Mouse (Mus musculus) adrenal gland, adult 8-10 months (tissue): ENCODE data around the gene Abhd5. TPM values are rescaled to one million over a fixed set of nuclear protein-coding genes. Genes with fewer than 3 reads are reported as not detected.
"Not testable (repeated sequence)": the region's sequence is repeated elsewhere in the genome, so short reads cannot be mapped to it uniquely, and the experiment has no call there.

Experiments
- DNase-seq: peaks from one replicate; pipeline ENCODE4 v3.0.0; 2022
- total RNA-seq, 4 experiments: library from RNA; stranded (reverse); gene quantifications; 2 replicates each; pipeline ENCODE4 v1.2.4; 2022

Gene Abhd5
- total RNA-seq, result 10 to 100 TPM; 60.5 to 75.1 (median 72.7) TPM

DNA sequence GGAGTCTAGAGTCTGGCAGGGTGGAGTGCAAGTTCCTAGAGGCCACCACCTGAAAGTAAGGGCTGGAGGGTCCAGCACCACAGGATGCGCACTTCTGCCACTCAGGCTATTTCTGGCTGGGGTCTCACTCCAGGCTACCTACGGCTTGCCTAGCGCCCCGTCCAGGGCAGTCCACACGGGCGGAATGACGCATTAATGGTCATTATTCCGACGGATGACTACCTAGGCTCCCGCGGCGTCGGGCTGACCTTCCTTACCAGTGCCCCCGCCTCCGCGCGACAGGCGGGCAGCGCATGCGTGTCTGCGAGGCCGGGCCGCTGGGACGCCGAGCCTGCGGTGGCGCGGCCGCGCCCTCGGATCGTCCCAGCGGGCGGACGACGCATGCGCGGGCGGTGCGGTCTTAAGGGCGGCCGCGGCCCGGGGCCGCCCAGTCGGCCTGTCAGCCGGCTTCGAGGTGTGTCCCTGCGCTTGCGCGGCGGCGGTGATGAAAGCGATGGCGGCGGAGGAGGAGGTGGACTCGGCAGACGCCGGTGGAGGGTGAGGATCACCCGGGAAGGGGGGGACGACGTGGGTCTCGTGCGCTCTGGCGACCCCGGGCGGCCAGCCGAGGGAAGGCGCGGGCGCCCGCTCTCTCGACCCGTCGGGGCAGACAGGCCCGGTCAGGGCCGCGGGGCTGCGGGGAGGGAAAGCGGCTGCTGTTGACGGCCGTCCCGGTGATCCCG lies at the start of gene Abhd5:
Gene Abhd5 (plus strand): TSS at position 306 of the 722 bp plus-strand sequence.
- DNase-seq, result peak; percentile 94

DNA sequence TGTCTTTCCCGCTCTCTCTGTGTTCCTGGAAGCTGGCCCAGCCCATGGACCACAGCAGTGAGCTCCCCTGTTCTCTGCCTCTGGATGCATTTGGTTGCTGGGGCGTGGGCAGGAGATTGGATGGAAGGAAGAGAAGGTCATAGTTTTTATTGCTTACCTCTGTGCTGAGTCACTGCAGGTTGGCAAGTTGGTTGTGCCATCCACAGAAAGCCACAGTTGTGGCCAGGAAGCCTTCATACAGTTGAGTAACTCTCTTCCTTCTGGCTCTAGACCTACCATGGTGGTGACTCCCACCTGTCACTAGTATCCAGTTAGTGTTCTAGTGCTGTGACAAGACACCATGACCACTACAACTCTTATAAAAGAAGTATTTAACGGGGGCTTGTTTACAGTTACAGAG lies 46.1 kb upstream of the Abhd5 start:
- DNase-seq, result no peak

DNA sequence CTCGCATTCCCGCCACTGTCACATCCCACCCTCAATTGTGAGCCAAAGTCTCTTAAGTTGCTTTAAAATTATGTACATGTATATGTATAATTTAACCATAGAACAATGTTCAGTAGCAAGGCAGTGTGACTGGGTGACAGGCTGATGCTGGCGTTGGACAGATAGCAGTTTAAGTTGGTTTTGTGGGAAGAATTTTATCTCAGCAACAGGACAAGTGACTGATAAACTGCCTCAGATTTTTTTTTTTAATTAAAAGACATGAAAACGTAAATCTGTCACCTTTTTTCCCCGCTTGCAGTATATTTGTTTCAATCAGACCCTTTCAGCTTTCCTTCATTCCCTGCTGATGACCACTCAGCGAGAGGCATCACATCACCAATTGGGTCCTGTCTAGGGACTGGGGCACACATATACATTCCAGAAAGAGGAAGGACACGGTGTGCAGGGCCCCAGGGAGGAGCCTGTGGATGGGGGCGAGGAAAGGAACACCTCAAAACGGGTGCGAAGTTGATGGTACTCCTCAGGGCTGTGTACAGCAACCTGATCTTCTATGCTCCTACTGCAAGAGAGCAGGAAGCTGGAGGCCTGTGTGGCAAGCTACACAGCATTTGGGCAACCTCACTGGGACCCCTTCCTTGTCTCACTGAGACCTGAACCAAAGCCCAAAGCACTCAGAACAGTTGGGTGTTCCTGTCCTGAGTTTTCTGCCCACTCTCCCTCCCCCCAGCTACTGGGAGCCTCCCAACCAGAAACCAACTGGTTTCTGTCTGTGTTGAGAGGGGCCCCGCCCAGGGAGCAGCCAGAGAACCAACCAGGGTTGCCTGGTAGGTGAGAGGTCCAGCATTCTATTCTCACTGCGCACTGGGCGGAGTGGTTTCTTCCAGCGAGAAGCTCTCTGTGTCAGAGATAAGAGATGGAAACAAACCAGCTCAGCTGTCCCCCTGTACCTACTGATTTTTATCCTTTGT lies 42.1 kb upstream of the Abhd5 start:
- no peak for DNase-seq

DNA sequence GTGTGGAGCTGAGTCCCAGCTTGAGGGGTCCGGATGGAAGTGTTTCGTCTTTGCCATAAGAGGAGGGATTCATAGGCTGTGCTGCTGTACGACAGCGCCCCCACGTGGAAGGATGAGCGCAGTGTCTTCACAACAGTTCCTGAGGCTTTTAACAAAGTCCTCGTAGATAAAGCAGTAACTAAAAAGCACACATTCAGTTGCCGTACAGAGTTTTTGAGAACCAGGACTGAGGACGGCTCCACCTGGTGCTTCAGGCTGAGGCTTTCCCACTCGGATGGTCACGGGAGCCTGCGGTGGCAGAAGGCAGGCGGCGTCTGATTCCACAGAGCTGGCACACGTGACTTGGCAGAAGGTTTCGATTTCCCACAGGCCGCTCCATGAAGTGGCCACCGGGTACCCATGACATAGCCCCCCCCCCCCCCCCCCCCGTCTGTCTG lies 40.8 kb upstream of the Abhd5 start:
- DNase-seq, result peak; percentile 74

DNA sequence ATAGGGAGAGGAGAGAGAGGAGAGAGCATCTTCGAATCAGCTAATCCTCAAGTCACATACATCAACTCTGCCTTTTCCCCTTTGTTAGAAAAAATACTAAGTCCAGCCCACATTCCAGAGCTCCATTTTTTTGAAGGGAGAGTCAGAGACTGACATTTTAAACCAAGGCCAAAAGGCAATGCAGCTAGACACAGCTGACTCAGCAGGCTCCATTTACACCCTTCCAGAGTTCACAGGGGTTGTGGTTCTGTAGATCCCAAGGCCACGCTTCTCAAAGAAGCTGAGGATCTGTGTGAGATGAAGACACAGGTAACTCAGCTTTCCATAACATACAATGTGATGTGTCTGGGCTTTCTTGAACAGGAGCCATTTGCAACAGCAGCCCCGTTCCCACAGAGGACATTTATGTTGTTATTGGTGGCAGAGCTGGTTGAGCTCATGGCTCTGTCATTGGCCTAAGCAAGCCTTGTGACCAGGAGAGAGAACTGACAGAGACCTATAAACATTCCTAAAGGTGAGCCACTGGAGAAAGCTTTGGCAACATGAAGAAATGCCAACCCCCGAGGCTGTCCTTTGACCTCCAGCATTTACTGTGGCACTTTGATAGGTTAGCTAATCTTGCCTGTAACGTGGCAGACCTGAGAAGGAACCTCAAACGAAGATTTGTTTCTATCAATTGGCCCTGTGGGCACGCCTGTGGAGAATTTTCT lies 40.2 kb upstream of the Abhd5 start:
- DNase-seq, result peak; percentile 61

DNA sequence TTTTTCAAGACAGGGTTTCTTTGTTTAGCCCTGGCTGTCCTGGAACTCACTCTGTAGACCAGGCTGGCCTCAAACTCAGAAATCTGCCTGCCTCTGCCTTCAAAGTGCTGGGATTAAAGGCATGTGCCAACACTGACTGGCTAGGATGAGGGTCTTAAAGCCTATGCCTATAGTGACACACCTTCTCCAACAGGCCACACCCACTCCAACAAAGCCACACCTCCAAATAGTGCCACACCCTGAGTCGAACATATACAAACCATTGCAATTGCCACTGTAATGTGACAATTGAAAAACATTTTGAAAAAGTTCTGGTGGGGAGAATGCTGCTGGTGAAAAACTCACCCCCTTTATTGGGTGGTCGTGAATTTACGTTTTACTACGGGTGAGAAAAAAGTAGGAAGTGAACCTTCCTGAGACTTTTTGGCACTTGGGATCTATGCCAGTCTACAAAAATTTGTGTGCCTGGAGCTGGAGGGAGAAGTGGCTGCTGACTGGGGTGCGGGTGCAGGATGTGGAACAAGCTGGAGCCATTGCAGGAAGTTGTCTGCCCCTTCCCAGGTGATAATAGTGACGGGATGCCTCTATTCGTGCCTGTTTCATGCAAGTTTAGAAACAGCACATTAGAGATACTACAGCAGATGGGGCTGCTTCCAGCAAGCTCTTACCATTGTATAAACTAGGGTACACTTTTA lies 39.0 kb upstream of the Abhd5 start:
- DNase-seq, result no peak

DNA sequence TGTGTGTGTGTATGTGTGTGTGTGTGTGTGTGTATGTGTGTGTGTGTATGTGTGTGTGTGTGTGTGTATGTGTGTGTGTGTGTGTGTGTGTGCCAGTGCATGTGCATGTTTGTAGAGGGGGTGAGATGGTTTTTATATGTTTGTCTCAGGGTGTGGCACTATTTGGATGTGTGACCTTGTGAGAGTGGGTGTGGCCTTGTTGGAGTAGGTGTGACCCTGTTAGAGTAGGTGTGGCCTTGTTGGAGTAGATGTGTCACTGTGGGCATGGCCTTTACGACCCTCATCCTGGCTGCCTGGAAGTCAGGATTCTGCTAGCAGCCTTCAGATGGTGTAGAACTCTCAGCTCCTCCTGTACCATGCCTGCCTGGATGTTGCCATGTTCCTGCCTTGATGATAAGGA lies 38.3 kb upstream of the Abhd5 start:
- not testable (repeated sequence) for DNase-seq

DNA sequence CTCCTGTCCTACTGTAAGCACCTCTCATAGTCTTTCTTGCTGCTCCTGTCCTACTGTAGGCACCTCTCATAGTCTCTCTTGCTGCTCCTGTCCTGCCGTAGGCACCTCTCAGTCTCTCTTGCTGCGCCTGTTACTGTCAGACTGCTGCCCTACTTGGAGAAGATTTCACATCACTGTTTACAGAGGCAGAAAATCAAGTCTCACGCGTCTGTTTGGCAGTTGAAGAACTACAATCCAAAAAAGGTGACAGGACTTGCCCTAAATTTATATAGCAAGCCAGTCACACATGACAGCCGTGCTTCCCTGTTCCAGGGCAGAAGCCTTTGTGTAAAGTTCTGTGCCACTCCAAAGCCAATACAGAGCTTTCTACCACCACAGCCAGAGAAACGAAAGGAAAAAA lies 37.0 kb upstream of the Abhd5 start:
- DNase-seq, result no peak

DNA sequence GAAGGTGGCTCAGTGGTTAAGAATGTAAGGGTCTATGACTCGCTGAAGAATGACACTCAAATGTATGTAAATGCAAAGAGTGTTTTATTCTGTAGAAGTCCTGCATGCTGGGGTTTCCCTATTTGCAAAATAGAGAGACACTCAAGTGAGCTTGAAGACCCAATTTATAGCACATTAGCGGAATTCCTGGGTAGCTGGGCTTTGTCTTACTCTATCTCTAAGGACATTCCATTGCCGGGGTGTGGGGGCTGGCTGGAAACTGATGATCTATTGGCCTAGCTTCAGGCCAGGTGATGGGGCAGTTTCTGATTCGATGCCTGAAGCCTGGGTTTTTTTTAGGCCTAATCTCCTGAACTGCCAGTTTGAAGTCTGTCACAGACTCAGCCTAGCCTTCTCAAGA lies 36.5 kb upstream of the Abhd5 start:
- no peak for DNase-seq

DNA sequence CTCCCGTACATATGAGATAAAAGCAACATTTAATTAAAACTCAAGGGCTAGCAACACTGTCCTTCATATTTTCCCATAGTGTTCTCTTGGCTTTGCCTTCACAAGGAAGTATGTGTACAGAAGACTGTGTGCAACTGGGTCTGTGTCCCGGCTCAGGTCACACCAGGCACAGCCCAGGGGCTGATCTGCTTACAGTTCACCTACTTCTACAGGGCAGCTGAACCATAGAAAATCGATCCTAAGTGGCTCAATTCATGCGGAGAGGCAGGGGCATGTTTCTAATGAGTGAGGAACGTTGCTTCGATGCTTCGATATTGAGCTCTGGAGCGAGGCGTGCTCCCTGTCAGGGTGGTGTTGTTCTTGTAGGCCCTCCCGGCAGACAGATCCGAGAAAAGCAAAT lies 35.9 kb upstream of the Abhd5 start:
- no peak for DNase-seq

DNA sequence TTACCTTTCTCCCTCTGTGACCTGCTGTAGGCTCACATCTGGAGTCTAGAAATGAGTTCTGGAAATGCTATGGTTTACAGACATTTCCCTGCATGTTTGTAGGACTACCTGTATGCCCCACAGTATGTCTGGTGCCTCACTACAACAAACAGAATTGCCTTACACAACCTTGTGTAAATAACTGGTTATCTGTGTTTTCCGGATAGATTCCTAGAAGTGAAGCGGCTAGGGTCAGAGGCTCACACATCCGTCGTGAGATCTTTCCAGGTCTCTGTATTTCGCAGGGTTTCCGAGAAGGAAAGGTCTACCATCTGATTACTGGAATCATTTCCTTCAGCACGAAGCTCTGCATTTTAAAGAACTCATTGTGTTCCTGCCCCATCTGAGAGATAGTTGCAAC lies 34.8 kb upstream of the Abhd5 start:
- no peak for DNase-seq

DNA sequence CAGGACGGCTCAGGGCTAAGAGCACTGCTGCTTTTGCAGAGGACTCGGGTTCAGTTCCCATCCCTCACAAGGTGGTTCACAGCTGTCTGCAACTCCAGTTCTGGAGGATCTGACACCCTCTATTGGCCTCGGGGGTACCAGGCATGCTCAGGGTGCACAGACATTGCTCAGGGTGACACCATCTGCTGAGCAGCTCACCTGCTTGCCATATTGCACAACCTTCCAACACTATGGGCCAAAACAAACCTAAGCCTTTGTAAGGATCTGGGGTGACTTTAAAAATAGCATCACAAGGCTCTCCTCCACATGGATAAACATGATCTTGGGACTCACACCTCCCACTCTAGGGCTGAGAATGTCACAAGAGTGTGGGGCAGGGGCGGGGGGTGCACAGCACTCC lies 30.8 kb upstream of the Abhd5 start:
- no peak for DNase-seq

DNA sequence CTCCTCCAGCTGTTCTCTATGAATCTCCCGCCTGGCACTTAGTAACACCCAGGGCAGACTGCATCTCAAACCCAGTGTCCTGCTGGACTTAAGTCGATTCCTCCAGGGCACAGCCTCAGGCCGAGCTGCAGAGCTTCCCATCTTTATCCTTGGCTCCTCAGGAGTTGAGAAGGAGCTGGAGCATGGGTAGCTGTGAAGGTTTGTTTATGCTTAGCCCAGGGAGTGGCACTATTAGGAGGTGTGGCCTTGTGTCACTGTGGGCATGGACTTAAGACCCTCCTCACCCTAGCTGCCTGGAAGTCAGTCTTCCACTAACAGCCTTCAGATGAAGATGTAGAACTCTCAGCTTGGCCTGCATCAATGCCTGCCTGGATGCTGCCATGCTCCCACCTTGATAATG lies 29.1 kb upstream of the Abhd5 start:
- DNase-seq, result no peak

DNA sequence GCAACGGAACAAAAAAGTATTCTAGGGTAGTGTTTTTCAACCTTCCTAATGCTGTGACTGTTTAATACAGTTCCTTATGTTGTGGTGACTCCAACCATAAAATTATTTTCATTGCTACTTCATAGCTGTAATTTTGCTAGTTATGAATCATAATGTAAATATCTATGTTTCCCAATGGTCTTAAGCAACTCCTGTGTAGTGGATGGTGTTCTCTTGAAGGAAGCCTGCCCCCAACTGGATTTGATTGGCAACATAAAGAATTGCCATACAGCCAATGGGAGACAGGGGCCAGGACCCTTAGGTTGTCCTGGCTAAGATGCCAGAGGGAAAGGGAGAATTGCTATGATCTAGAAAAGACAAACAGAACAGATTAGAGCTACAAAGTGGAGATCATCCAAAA lies 25.4 kb upstream of the Abhd5 start:
- DNase-seq, result no peak

DNA sequence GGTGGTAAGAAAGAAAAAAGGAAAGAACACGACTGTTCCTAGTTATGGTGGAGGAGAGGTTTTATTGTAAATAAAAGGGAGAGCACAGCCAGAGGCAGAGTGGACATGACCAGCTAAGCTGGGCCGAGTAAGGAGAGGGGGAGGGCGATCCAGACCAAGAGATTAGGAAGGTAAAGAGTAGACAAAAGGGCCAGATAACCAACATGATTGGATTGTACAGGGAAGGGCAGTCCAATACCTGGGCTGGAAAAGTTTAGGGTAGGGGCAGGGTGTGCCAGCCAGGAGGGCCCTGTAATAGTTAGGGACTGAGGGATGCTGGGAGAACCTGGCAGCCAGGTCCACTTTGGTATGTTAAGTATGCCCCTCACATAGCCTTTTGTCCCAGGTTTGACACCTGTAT lies 23.2 kb upstream of the Abhd5 start:
- DNase-seq, result no peak

DNA sequence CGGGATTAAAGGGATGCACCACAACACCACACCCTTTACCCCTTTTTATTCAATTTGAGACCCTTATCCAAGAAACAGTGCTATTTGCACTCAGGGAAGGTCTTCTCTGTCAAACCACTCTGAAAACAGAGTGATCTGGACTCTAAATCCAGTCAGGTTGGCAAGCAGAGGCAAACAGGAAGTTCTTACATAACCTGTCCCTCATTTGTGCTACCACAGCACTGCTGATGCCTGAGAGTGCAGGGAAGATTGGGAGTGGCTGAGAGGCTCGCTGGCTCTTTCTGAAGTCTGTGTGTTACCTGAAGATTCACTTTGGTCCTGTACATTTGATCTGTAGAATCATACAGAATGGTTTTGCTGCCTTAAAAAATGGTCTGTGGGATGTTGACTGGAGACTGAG lies 14.7 kb upstream of the Abhd5 start:
- no peak for DNase-seq

DNA sequence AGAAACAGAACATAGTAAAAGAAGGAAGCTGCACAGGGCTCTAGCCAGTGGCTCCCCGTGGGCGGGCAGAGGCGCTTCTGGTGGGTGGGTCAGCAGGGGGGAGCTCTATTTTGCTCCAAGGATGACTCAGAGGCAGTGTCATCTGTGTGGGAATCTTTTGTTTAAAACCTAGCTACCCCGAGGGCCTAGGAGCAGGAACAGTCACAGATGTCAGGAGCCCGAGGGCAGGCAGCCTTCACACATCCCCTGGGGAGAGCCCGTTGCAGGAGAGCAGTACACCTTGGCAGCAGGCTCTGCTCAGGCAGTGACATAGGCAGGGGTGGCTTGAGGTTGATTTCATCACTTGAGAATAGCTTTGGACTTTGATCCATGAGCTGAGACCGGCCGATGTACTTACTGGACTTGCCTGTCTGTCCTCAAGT lies 13.9 kb upstream of the Abhd5 start:
- DNase-seq, result no peak

DNA sequence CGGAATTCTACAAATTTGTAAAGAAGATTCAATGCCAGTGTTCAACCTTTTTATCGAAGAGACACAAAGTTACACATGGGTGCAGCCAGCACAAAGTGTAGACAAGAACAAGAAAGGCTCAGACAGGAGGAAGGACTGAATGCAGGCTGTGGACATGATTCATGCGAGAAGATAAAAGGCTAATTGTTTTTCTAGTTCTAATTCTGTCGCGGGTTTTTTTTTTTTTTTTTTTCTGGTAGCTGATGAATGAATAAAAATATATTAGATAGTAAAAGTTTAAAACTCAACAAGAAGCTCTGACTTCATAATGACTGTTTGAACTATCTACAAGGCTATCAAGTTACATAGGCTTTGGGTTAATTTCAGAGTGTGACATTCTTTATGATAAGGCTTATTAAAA lies 11.4 kb upstream of the Abhd5 start:
- no peak for DNase-seq

DNA sequence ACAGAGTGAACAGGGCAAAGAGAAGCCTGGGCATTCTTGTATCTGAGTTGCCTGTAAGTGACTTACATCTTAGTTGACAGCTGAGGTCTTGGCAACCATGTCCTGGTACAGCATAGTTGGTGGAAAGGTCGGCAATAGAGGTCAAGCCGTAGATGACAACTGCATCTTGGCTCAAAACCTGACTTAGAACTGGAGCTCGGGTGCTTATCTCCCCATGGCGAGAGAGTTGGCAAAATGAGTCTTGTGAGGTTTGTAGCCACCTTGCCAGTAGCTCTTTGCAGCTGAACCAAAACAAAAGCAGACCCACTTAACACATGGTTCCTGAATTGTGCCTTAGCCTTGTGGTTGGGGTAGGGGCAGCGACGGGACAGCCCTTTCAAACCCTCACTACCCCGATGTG lies 8.0 kb upstream of the Abhd5 start:
- DNase-seq, result no peak

DNA sequence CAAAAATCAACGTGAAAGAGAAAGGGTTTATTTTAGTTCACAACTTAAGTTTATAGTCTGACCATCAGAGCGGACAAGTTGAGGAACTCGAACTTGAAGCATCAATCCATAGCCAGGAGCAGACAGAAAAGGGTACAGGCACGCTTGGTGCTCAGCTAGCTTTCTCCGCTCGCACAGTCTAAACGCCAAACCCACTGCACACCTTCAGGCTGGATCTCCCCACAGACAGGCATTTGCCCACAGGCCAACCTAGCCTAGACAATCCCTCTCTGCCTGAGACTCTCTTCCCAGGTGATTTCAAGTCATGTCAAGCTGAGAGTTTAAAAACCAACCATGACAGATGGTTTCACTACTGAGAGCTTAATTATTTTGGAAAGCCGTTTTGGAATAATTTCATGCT lies 6.8 kb upstream of the Abhd5 start:
- DNase-seq, result no peak

DNA sequence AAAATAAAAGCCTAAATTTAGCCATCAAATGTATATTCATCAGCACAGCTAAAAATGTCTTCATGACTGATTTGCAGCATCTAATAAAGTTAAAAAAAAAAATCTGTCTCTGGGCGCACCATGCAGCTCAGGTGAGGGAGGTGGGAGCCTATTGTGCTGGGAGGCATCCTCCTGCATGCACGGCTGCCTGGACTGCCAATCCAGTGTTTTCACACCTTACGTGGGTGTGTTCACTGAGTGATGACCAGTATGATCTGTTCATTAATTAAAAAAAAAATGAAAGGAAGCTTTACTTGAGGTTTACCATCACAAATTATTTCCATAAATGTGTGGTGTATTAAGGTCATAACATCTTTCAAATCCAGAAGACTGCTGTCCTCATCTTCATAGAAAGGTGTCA lies 6.1 kb upstream of the Abhd5 start:
- DNase-seq, result no peak

DNA sequence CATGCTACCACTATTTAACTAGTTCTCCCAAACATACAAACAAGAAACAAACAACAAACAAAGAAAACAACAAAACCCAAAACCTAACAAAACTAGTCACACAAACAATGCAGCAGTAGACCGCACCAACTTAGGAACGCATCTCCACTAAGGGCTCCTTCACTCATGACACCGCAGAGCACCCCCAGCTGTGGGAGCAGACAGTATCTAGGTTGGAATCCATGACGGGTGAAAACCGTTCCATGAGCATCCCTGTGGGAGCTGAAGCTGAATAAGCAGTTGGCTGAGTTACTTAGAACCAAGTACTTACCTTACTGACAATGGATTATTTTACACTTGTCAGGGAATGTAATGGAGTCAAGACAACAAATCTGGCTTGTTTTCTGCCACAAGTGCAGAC lies 5.3 kb upstream of the Abhd5 start:
- no peak for DNase-seq

DNA sequence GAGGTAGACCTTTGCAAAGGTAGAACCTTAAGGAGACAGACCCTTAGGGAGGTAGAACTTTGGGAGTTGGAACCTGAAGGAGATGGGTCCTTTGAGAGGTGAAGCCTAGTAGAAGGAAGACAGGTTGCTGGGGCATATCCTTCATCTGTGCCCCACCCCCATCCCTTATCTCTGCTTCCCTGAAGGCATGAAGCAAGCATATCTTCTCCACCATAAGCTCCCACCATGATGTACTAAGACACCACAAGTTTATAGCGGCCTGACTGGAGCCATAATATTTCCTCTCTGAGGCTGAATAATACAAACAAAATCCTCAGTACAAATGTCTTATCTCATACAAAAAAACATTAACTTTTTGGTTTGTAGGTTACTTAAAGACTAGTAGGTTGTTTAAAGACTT lies 3.5 kb upstream of the Abhd5 start:
- DNase-seq, result no peak
